Mouse (Mus musculus): ENCODE results near the gene Gm20388. TPM values are rescaled to one million over a fixed set of nuclear protein-coding genes. Genes with fewer than 3 reads are reported as not detected.
A peak's percentile ranks its signal among the peaks of the same experiment; 100 is the strongest.

Gene Gm20388
- total RNA-seq, 2 experiments from 2014 or later: 10.3 to 10.6 TPM

GRCm38 (mm10) chr8:124373753-124374152, 4463.1 kb downstream of the Gm20388 start:
- no peak for DNase-seq (ENCODE audit: low spot score in 2 of 2)
- intact Hi-C loops (cut with DNase I): no loop called here

DNA sequence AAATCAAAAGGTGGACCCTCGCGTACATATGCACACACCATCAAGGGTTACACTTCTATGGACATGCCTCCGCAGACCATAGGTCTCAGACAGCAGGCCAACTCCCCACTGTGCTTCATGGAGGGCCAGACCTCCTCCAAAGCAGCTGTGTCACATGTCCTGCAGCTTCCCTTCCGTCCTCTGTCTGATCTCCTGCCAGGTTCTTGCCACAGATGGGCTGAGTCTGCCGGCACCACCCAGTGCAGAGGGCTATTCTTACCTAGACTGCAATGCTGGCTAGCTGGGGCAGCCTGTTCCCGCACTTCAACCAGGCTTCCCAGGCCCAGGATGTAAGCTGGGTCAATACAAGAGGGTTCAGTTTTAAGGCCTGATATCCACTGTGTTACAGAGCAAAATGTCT, 4464.5 kb downstream of the Gm20388 start:
- intact Hi-C loops (cut with DNase I): no loop called here
- no peak for DNase-seq (ENCODE audit: low spot score in 2 of 2)

DNA sequence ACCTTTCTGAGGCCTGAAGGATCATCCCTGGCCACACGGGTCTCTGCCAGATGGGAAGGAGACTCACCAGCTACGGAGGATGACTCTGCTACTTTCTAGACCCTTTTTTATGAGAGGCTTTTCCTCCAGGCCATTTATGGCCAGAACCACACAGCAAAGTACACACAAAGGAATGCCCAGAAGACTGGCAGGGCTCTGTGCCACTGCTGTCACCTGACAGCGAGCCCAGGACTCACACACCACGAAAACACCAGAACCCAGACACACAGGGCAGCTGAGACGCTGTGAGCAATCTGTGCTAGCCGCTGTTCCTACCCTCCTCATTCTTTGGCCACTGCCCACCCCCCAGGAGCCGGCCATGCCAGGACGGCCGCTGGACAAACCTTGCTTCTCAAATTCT, 4465.1 kb downstream of the Gm20388 start:
- no peak for DNase-seq (ENCODE audit: low spot score in 2 of 2)
- intact Hi-C loops (cut with DNase I): no loop called here

DNA sequence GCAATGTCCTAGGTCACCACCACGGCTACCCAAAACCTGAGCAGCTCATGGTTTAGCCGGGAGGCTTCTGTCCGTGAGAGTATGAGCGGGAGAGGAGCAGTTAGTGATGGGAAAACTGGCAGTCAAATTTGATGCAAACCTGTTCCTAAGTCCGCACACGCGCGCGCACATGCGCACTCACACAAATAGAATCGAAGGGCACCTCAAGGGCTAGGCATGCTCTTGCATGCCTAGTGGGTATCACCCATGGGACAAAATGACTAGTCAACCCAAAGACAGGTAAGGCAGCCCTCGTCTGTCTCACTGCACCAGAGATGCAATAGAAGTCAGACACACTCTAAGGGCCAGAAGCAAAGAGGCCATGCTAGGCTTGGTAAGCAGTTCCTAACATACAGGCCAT, 4465.8 kb downstream of the Gm20388 start:
- intact Hi-C loops (cut with DNase I): no loop called here
- no peak for DNase-seq (ENCODE audit: low spot score in 2 of 2)

DNA sequence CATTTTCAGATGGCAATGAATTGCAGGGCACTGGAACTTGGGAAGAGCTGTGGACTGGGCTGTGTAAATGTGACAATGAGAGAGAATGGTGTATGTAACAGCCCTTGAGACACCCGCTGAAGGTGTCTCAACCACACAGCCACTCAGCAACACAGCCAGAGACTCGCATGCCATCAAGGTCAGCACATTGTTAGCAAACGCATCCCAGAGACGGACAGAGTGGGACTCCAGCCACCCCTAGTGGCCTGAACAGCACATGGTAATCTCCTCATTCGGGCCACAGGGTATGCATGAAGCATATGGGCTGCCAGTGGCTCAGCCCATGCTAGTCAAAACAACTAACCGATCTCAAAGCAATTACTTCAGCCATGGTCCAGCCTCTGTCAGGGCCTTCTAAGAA, 4468.6 kb downstream of the Gm20388 start:
- intact Hi-C loops (cut with DNase I): no loop called here
- DNase-seq (ENCODE audit: low spot score in 2 of 2): no peak

DNA sequence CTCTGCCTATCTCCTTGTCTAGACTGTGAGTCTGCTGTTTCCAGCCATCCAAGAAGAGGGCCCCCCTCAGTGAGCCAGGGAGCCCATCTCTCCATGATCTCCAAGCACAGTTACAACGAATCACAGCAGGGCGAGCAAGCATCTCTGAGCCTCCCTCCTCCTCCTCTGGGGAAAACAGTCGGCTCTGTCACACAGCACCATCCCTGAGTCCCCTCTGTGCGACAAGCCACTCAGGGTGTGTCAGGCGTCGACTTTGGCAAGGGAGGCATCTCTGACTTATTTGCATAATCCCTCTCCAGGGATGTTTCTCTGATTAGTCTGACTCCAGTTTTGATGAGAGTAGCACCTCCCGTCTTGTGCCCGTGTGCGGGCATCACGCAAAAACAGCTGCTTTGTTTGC, 4471.6 kb downstream of the Gm20388 start:
- DNase-seq (ENCODE audit: low spot score in 2 of 2): no peak
- intact Hi-C loops (cut with DNase I): no loop called here

- intact Hi-C loops (cut with DNase I): no loop called here
Observed at GRCm38 (mm10) chr8:124384336-124384735, 4473.7 kb downstream of the Gm20388 start.

GRCm38 (mm10) chr8:124386225-124386899, 4475.7 kb downstream of the Gm20388 start:
- intact Hi-C loops (cut with DNase I): loop anchor here (5.0 kb wide), 1 partner anchor 131 kb away; no protein-coding TSS in a partner anchor
- peak; percentile 75 to 84 for DNase-seq (ENCODE audit: low spot score in 2 of 2)

More at GRCm38 (mm10) chr8:124384336-124384735, 4473.7 kb downstream of the Gm20388 start:
- DNase-seq (ENCODE audit: low spot score in 2 of 2): no peak

DNA sequence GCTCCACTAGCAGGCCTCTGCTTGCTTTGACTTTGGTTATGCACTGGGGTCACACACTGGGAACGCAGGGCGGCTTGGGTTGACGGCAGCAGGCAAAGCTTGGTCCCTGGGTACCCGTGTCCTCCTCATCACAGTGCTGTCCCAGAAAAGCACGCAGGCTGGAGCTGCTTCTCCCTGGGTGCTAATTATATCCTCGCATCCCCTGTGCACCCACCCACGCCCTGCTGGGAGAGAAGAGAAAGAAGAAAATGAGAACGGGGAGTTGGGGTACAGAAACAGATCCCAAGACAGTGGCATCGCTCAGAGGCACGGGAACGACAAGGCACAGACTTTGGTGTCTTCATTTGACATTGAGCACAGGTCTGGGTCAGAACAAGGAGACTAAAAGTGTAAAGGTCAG, 4478.9 kb downstream of the Gm20388 start:
- DNase-seq (ENCODE audit: low spot score in 2 of 2): peak; percentile 83 to 89
- intact Hi-C loops (cut with DNase I): loop anchor here (5.0 kb wide), 1 partner anchor 128 kb away; no protein-coding TSS in a partner anchor

GRCm38 (mm10) chr8:124391191-124391590, 4480.6 kb downstream of the Gm20388 start:
- no peak for DNase-seq (ENCODE audit: low spot score in 2 of 2)
- intact Hi-C loops (cut with DNase I): no loop called here

- intact Hi-C loops (cut with DNase I): no loop called here
Observed at GRCm38 (mm10) chr8:124392271-124393012, 4481.8 kb downstream of the Gm20388 start.

DNA sequence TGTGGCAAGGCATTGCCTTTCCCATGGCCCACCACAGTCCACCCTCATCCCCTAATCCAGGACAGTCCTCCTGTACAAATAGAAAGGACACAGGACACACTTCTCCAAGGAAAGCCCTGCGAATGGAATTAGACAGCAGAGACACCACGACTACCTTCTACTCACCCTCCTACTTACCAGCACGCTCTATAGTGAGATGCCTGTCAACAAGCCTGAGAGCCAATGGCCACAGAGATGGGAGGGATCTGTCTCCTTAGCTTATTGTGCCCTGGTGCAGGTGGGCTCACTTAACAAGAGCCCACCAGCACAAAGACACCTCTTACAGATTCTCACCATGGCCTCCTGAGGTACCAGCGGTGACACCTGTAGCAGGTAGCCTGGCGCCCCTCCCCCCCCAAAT, 4482.4 kb downstream of the Gm20388 start:
- intact Hi-C loops (cut with DNase I): no loop called here
- no peak for DNase-seq (ENCODE audit: low spot score in 2 of 2)

More at GRCm38 (mm10) chr8:124392271-124393012, 4481.8 kb downstream of the Gm20388 start:
- DNase-seq (ENCODE audit: low spot score in 2 of 2): no peak

DNA sequence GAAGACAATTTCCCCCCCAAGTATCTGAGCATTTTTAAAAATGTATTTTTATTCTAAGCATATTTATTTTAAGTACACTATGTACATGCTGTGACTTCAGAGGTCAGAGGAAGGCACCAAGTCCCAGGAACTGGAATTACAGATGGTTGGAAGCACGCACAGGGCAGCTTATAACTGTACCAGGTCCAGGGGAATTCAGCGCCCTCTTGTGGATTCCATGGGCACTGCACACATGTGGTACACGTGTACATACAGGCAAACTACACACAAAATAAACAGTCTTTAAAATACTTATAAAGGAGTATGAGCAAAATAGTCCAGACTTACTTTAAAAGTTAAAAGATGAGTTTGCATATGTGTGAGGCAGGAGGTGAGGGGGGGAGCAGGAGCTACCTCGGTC, 4483.3 kb downstream of the Gm20388 start:
- no peak for DNase-seq (ENCODE audit: low spot score in 2 of 2)
- intact Hi-C loops (cut with DNase I): no loop called here

DNA sequence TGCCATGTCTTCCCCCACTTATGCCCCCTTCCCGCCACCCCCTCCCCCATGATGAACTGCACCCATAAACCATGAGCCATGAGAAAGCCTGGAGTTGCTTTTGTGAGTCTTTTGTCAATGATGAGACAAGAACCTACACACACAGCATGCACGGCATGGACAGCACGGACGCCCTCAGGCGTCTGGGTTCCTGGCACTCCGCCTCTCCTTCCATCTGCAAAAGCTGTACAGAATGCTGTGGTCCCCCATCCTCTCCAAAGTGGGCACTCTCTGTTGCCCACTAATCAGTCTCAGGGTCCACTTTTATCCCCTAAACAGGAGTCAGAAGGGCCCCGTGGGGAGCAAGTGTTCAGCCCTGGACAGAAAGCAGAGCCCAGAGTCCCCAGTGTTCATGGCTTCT, 4484.3 kb downstream of the Gm20388 start:
- intact Hi-C loops (cut with DNase I): loop anchor here (5.0 kb wide), 2 partner anchors 37 to 112 kb away; no protein-coding TSS in a partner anchor
- DNase-seq (ENCODE audit: low spot score in 2 of 2): no peak

Small RNA genes within 50 kb of the gene (microRNA-seq; reads per million reads assigned to microRNA genes)
- not detected for gene Gm22715
- not detected for gene Gm24366
- gene Gm27530: not detected
- not detected for gene Mir1967
- not detected for gene Mir6396
- gene Mir7079: 1.0 reads per million
- 156 reads per million, percentile 61 among the genes with 10 or more reads in this experiment for gene Mir7080
- gene Mir7237: 1.0 reads per million
- gene Mir7687: 2.5 reads per million, percentile 3 among the genes with 10 or more reads in this experiment

Other genes starting within 250 kb of the Gm20388 start
- 10 to 100 TPM in 1 of 2 experiments, 1 to 10 TPM in 1; 7.3 to 10.7 TPM for gene Wfdc1, start 244.5 kb upstream of the Gm20388 start, total RNA-seq (2021)
- 1 to 10 TPM; 2.0 to 2.6 TPM for gene Atp2c2, start 210.8 kb upstream of the Gm20388 start, total RNA-seq (2021)
- 10 to 100 TPM; 14.3 to 14.5 TPM for gene Tldc1, start 132.4 kb upstream of the Gm20388 start, total RNA-seq (2021)
- 10 to 100 TPM; 56.9 to 57.0 TPM for gene Cotl1, start 70.3 kb upstream of the Gm20388 start, total RNA-seq (2021)
- gene Klhl36, start 48.6 kb upstream of the Gm20388 start, total RNA-seq (2021): 1 to 10 TPM; 6.9 to 7.5 TPM
- 10 to 100 TPM; 80.6 to 96.0 TPM for gene Usp10, start 481 bp upstream of the Gm20388 start, total RNA-seq (2021)
- 1 to 10 TPM; 1.9 to 2.8 TPM for gene Crispld2, start 81.6 kb downstream of the Gm20388 start, total RNA-seq (2021)
- 10 to 100 TPM; 31.0 to 36.0 TPM for gene Zdhhc7, start 190.6 kb downstream of the Gm20388 start, total RNA-seq (2021)
- gene 6430548M08Rik, start 203.3 kb downstream of the Gm20388 start, total RNA-seq (2021): 100 to 1,000 TPM; 246 to 248 TPM